9 mouse cellular contexts compared by ENCODE assay signal in the genomic region with DNA sequence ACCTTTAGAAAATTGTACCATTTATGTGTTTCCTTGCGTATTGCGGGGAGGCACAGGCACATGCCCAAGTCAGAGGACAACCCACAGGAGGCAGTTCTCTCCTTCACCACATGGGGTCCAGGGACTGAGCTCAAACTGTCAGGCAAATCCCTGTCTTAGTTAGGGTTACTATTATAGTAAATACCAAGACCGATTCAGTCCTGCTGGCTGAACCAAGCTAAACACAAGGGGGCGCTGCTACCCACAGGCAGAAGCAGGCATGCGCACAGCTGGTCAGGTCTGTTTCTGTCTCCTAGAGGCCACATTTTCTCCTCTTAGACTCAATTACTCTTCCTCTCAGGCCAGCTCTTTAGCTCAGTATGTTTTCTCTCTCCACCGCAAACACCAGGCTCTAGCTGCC. TPM values are rescaled to one million over a fixed set of nuclear protein-coding genes. Genes with fewer than 3 reads are reported as not detected.
DNase-seq lines count a peak whose midpoint lies in the region; ATAC-seq and TF ChIP-seq lines count a peak whose summit lies in the region.
"Had no signal": no experiment of that assay in that cellular context is flagged by ENCODE, and none has a peak within 500 bp of the region (broad histone marks: within the 10 kb centered on the region; RNA-seq: fewer than 3 reads in every experiment).

No protein-coding gene starts in this region.

- no peaks in the 10 kb centered on the region for H3K36me3 ChIP-seq in intestine, postnatal 0 days (ENCODE audit: control insufficient read depth, insufficient read depth)
- no peaks in the 10 kb centered on the region for H3K36me3 ChIP-seq in intestine, embryonic 15.5 days
- no peaks in the 10 kb centered on the region for H3K36me3 ChIP-seq in ES-Bruce4 (ENCODE audit: control insufficient read depth, insufficient read depth, low read length, poor library complexity, severe bottlenecking)
- H3K36me3 ChIP-seq in limb, embryonic 14.5 days (ENCODE audit: control insufficient read depth, insufficient read depth, low read length): no peaks in the 10 kb centered on the region

- peak; percentile 52 for DNase-seq in gastrocnemius, adult 18-20 months (ENCODE audit: low spot score)
- DNase-seq in limb, embryonic 14.5 days (ENCODE audit: low spot score): peak; percentile 47
- peak; percentile 59 for DNase-seq in ovary, postnatal 36 days (ENCODE audit: low spot score)
- DNase-seq in adipocyte (ENCODE audit: low spot score): no peak

- H3K4me1 ChIP-seq in intestine, postnatal 0 days (replicated peaks; ENCODE audit: control insufficient read depth, insufficient read depth, low read length): no peaks in the 10 kb centered on the region
- no peaks in the 10 kb centered on the region for H3K4me1 ChIP-seq in intestine, embryonic 15.5 days (replicated peaks)
- H3K4me1 ChIP-seq in ES-Bruce4 (ENCODE audit: control insufficient read depth, insufficient read depth, low read length): peaks cover 7% of the 10 kb centered on the region
- no peaks in the 10 kb centered on the region for H3K4me1 ChIP-seq in bone marrow, adult 2 months (ENCODE audit: control insufficient read depth, insufficient read depth, low read length)
- H3K4me1 ChIP-seq in limb, embryonic 14.5 days (ENCODE audit: control insufficient read depth, insufficient read depth, low read length): no peaks in the 10 kb centered on the region

- no peaks in the 10 kb centered on the region for H3K27me3 ChIP-seq in intestine, postnatal 0 days (replicated peaks; ENCODE audit: control insufficient read depth, insufficient read depth, low read length)
- no peaks in the 10 kb centered on the region for H3K27me3 ChIP-seq in intestine, embryonic 15.5 days (replicated peaks)
- no peaks in the 10 kb centered on the region for H3K27me3 ChIP-seq in ES-Bruce4 (ENCODE audit: control insufficient read depth, insufficient read depth, low read length, poor library complexity, severe bottlenecking)
- no peaks in the 10 kb centered on the region for H3K27me3 ChIP-seq in limb, embryonic 14.5 days (ENCODE audit: control insufficient read depth, insufficient read depth, low read length)

- WGBS in intestine, postnatal 0 days: 54% methylated on average over 6 of the region's 6 CpGs
- WGBS in intestine, embryonic 15.5 days: 46% methylated on average over 6 of the region's 6 CpGs
- 62% methylated on average over 6 of the region's 6 CpGs for WGBS in bone marrow, adult 2 months
- 40% methylated on average over 6 of the region's 6 CpGs for WGBS in limb, embryonic 14.5 days

- H3K4me2 ChIP-seq in intestine, postnatal 0 days (replicated peaks; ENCODE audit: low read depth): no peak overlapping the region
- no peak overlapping the region for H3K4me2 ChIP-seq in intestine, embryonic 15.5 days (replicated peaks)
- no peak overlapping the region for H3K4me2 ChIP-seq in limb, embryonic 14.5 days (replicated peaks; ENCODE audit: low read depth, low read length, severe bottlenecking)

- TF ChIP-seq CTCF in intestine, postnatal 0 days (IDR thresholded peaks at IDR 0.05; ENCODE audit: low read depth): peak; percentile 83
- peak; percentile 95 for TF ChIP-seq CTCF in ES-Bruce4 (IDR thresholded peaks at IDR 0.05; ENCODE audit: low read depth, low read length)
- TF ChIP-seq CTCF in bone marrow, adult 2 months (IDR thresholded peaks at IDR 0.05; ENCODE audit: control insufficient read depth, insufficient read depth, low read length): peak; percentile 66

- no peak overlapping the region for H3K9ac ChIP-seq in intestine, postnatal 0 days (ENCODE audit: low read depth, low read length)
- no peak overlapping the region for H3K9ac ChIP-seq in intestine, embryonic 15.5 days
- 0 out of 2 replicates have a peak overlapping the region, but pooled peaks have one; percentile 0 for H3K9ac ChIP-seq in ES-Bruce4 (ENCODE audit: low read depth, poor library complexity, severe bottlenecking)
- H3K9ac ChIP-seq in limb, embryonic 14.5 days (ENCODE audit: low read depth, low read length, severe bottlenecking): no peak overlapping the region

- TF ChIP-seq POLR2A in ES-Bruce4 (IDR thresholded peaks at IDR 0.05; ENCODE audit: insufficient read depth, low read length): no peak
- TF ChIP-seq POLR2A in bone marrow, adult 2 months (IDR thresholded peaks at IDR 0.05; ENCODE audit: borderline replicate concordance, control insufficient read depth, low read depth, low read length): no peak
- no peak for TF ChIP-seq POLR2A in limb, embryonic 14.5 days (IDR thresholded peaks at IDR 0.05; ENCODE audit: borderline replicate concordance, extremely low read depth, insufficient read depth, insufficient read length)

- no peaks in the 10 kb centered on the region for H3K9me3 ChIP-seq in intestine, postnatal 0 days (ENCODE audit: control insufficient read depth)
- H3K9me3 ChIP-seq in intestine, embryonic 15.5 days: no peaks in the 10 kb centered on the region
- H3K9me3 ChIP-seq in ES-Bruce4 (replicated peaks; ENCODE audit: control insufficient read depth, insufficient read depth, low read length, poor library complexity, severe bottlenecking): no peaks in the 10 kb centered on the region
- no peaks in the 10 kb centered on the region for H3K9me3 ChIP-seq in limb, embryonic 14.5 days (ENCODE audit: control insufficient read depth, low read length)

- no peak for TF ChIP-seq EP300 in ES-Bruce4 (IDR thresholded peaks at IDR 0.05; ENCODE audit: insufficient read depth, low read depth, low read length)

- no peak overlapping the region for H3K4me3 ChIP-seq in intestine, postnatal 0 days (ENCODE audit: low read depth, low read length)
- no peak overlapping the region for H3K4me3 ChIP-seq in intestine, embryonic 15.5 days (replicated peaks)
- no peak overlapping the region for H3K4me3 ChIP-seq in ES-Bruce4 (ENCODE audit: low read depth, low read length)
- H3K4me3 ChIP-seq in bone marrow, adult 2 months (replicated peaks; ENCODE audit: control insufficient read depth, low read depth, low read length): no peak overlapping the region
- H3K4me3 ChIP-seq in limb, embryonic 14.5 days (replicated peaks; ENCODE audit: low read length): no peak overlapping the region

- H3K27ac ChIP-seq in intestine, postnatal 0 days (ENCODE audit: low read depth, low read length): no peak overlapping the region
- no peak overlapping the region for H3K27ac ChIP-seq in intestine, embryonic 15.5 days
- no peak overlapping the region for H3K27ac ChIP-seq in ES-Bruce4 (ENCODE audit: insufficient read depth, low read length)
- H3K27ac ChIP-seq in bone marrow, adult 2 months (ENCODE audit: control insufficient read depth, insufficient read depth, low read depth, low read length, poor library complexity): no peak overlapping the region
- H3K27ac ChIP-seq in limb, embryonic 14.5 days (replicated peaks; ENCODE audit: low read depth, low read length): no peak overlapping the region
- H3K27ac ChIP-seq: macrophage had no signal

- ATAC-seq in intestine, postnatal 0 days: no peak
- no peak for ATAC-seq in intestine, embryonic 15.5 days
- no peak for ATAC-seq in limb, embryonic 14.5 days (ENCODE audit: low FRiP score, low read depth)

RNA-seq across cellular contexts. Expression of gene Sumo1, which starts 56.8 kb away (rescaled TPM):
- 208 and 217 TPM in 2 replicates for polyA plus RNA-seq in intestine, postnatal 0 days (2015; fragmentation: Nextera tagmentation; extraction: Ambion mirVana)
- 316 and 375 TPM in 2 replicates for polyA plus RNA-seq in intestine, embryonic 15.5 days (2015; fragmentation: Nextera tagmentation; extraction: Ambion mirVana)
- polyA plus RNA-seq in ES-Bruce4 (2011; ENCODE audit: insufficient read depth, insufficient read length, low read depth, missing spikeins): 378 and 420 TPM in 2 replicates
- polyA plus RNA-seq in bone marrow, adult 2 months (2011; ENCODE audit: insufficient read depth, insufficient read length, low replicate concordance, missing spikeins): 67.7 and 140 TPM in 2 replicates
- total RNA-seq in gastrocnemius, adult 18-20 months (2021): 10 to 100 TPM; 57.1 to 63.8 TPM
- polyA plus RNA-seq in limb, embryonic 14.5 days (2012; rRNA removed): 114 and 141 TPM in 2 replicates
- 420 and 427 TPM in 2 replicates for polyA plus RNA-seq in limb, embryonic 14.5 days (2014; fragmentation: Nextera tagmentation; extraction: Ambion mirVana)
